Mouse (Mus musculus): ENCODE data around the gene Ugt1a9.

DNA sequence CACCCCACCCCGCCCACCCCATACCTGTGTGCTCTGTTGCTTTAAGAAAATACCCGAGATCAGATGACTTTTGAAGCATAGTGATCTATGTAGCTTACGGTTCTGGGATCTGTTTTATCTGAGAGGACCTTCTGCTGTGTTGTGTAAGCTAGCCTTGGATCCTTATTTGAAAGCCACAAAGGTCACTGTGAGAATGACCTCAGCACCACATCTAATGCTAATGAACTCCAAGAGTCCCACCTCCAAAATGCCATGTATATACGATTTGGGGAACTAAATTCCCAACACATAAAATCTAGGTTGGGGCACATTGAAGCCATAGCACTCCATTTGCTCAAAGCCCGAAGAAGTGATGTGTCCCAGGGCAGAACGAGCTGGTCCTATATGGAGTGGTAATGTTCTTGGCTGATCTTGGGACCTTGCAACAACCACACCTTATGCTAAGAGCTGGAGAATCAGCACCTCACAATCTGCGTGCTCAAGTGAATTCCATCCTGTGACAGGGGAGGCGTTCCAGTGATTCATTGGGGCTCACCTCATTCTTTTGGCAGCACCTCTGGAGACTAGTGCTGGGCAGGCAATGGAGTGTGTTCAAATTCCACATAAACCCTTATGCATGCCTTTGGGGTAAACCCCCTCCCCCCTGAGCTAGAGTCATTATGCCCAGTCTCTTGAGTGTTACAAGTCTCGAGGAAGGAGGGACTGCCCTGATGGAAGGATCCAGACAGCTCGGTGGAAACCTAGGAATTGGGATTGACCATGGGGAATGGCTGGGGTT is 186.5 kb downstream of the Ugt1a9 start:
- TF ChIP-seq FLI1 (IDR thresholded peaks at IDR 0.05; ENCODE audit: low read length), result no peak
- no peak for TF ChIP-seq GATA1 (IDR thresholded peaks at IDR 0.05; ENCODE audit: borderline replicate concordance, low read length)
